Mouse (Mus musculus): ENCODE results near the gene Rpusd4. TPM values are rescaled to one million over a fixed set of nuclear protein-coding genes. Genes with fewer than 3 reads are reported as not detected.

Gene Rpusd4
- total RNA-seq, 2 experiments from 2014 or later, result 10.9 to 11.0 TPM

- Histone ChIP-seq H3K27ac (no peak overlapping the region), H3K4me3 (no peak overlapping the region)
- TF ChIP-seq CTCF (conservative IDR thresholded peaks at IDR 0.05), result no peak
- DNase-seq (ENCODE audit: low spot score in 2 of 2), result no peak
Observed at GRCm38 (mm10) chr9:35326644-35327263, 59.1 kb downstream of the Rpusd4 start.

Other genes with a start within 250 kb of the Rpusd4 start
- gene St3gal4, start 148.6 kb upstream of the Rpusd4 start, total RNA-seq (2021), result 10 to 100 TPM; 25.8 to 29.0 TPM
- 10 to 100 TPM; 20.5 to 21.7 TPM for gene Dcps, start 91.8 kb upstream of the Rpusd4 start, total RNA-seq (2021)
- 10 to 100 TPM; 65.4 to 65.6 TPM for gene Srpr, start 67.7 kb upstream of the Rpusd4 start, total RNA-seq (2021)
- gene Tirap, start 67.6 kb upstream of the Rpusd4 start, total RNA-seq (2021), result 1 to 10 TPM; 1.6 to 2.7 TPM
- 10 to 100 TPM; 35.4 to 37.3 TPM for gene Foxred1, start 56.8 kb upstream of the Rpusd4 start, total RNA-seq (2021)
- gene Fam118b, start 60 bp upstream of the Rpusd4 start, total RNA-seq (2021), result 10 to 100 TPM; 27.2 to 35.4 TPM
- 10 to 100 TPM; 11.3 to 14.2 TPM for gene Cdon, start 153.3 kb downstream of the Rpusd4 start, total RNA-seq (2021)